ENCODE assay signal across 11 mouse cellular contexts in genomic region chr11:101815103-101816085, GRCm38 (mm10). TPM values are rescaled to one million over a fixed set of nuclear protein-coding genes. Genes with fewer than 3 reads are reported as not detected.
A peak's percentile ranks its signal among the peaks of the same experiment; 100 is the strongest.
DNase-seq lines count a peak whose midpoint lies in the region; ATAC-seq lines count a peak whose summit lies in the region.
"Had no signal": no experiment of that assay in that cellular context is flagged by ENCODE, and none has a peak within 500 bp of the region (broad histone marks: within the 10 kb centered on the region; RNA-seq: fewer than 3 reads in every experiment).

No protein-coding gene starts in this region.

- H3K4me2 ChIP-seq in heart, embryonic 15.5 days: peak overlapping the region; percentile 52; the same call in 1 of the 2 replicates
- peak overlapping the region; percentile 45 for H3K4me2 ChIP-seq in embryonic facial prominence, embryonic 12.5 days (replicated peaks)
- H3K4me2 ChIP-seq in kidney, embryonic 14.5 days (replicated peaks; ENCODE audit: low read depth, low read length): peak overlapping the region; percentile 19
- peak overlapping the region; percentile 30 for H3K4me2 ChIP-seq in neural tube, embryonic 11.5 days (ENCODE audit: low read depth)

- peaks cover 4% of the 10 kb centered on the region; the same call in 1 of the 2 replicates for H3K27me3 ChIP-seq in heart, embryonic 15.5 days
- H3K27me3 ChIP-seq in embryonic facial prominence, embryonic 12.5 days: peaks cover 4% of the 10 kb centered on the region; the same call in 1 of the 2 replicates
- no peaks in the 10 kb centered on the region for H3K27me3 ChIP-seq in kidney, embryonic 14.5 days (ENCODE audit: control insufficient read depth, insufficient read depth, low read length)
- H3K27me3 ChIP-seq in neural tube, embryonic 11.5 days (ENCODE audit: control insufficient read depth, insufficient read depth, low read length): no peaks in the 10 kb centered on the region

- H3K9me3 ChIP-seq in heart, embryonic 15.5 days (replicated peaks): no peaks in the 10 kb centered on the region
- H3K9me3 ChIP-seq in embryonic facial prominence, embryonic 12.5 days: 0 out of 2 replicates have a peak, but pooled peaks cover 5% of the 10 kb centered on the region
- no peaks in the 10 kb centered on the region for H3K9me3 ChIP-seq in kidney, embryonic 14.5 days (ENCODE audit: control insufficient read depth, low read length)
- no peaks in the 10 kb centered on the region for H3K9me3 ChIP-seq in neural tube, embryonic 11.5 days (ENCODE audit: control insufficient read depth, low read length)

- no peak overlapping the region for H3K4me3 ChIP-seq in heart, embryonic 15.5 days
- peak overlapping the region; percentile 22 for H3K4me3 ChIP-seq in embryonic facial prominence, embryonic 12.5 days
- H3K4me3 ChIP-seq in kidney, embryonic 14.5 days (ENCODE audit: low read length): no peak overlapping the region
- no peak overlapping the region for H3K4me3 ChIP-seq in neural tube, embryonic 11.5 days (ENCODE audit: low read depth, low read length)

- DNase-seq in heart, postnatal 25 days (ENCODE audit: low spot score): no peak
- peak; percentile 72 for DNase-seq in neural tube, embryonic 11.5 days (ENCODE audit: low spot score)
- DNase-seq in testis, postnatal 10 days (ENCODE audit: low spot score): no peak
- no peak for DNase-seq in urinary bladder, postnatal 36 days (ENCODE audit: low spot score in 2 of 2)

- intact Hi-C loops in heart, postnatal 25 days (cut with DNase I): no loop called here

- WGBS in heart, embryonic 15.5 days: 22% methylated on average over 22 of the region's 22 CpGs
- 7% methylated on average over 22 of the region's 22 CpGs for WGBS in embryonic facial prominence, embryonic 12.5 days
- 5% methylated on average over 22 of the region's 22 CpGs for WGBS in kidney, embryonic 14.5 days
- WGBS in neural tube, embryonic 11.5 days: 7% methylated on average over 22 of the region's 22 CpGs

- no peaks in the 10 kb centered on the region for H3K36me3 ChIP-seq in heart, embryonic 15.5 days
- no peaks in the 10 kb centered on the region for H3K36me3 ChIP-seq in embryonic facial prominence, embryonic 12.5 days
- no peaks in the 10 kb centered on the region for H3K36me3 ChIP-seq in kidney, embryonic 14.5 days (ENCODE audit: control insufficient read depth, insufficient read depth, low read length)
- no peaks in the 10 kb centered on the region for H3K36me3 ChIP-seq in neural tube, embryonic 11.5 days (ENCODE audit: control insufficient read depth, insufficient read depth, low read length)

- H3K9ac ChIP-seq in heart, embryonic 15.5 days: no peak overlapping the region
- 0 out of 2 replicates have a peak overlapping the region, but pooled peaks have one; percentile 8 for H3K9ac ChIP-seq in embryonic facial prominence, embryonic 12.5 days
- H3K9ac ChIP-seq in kidney, embryonic 14.5 days (ENCODE audit: low read depth, low read length): 0 out of 2 replicates have a peak overlapping the region, but pooled peaks have one; percentile 23
- no peak overlapping the region for H3K9ac ChIP-seq in neural tube, embryonic 11.5 days (ENCODE audit: low read length)
- H3K9ac ChIP-seq: liver, embryonic 14.5 days had no signal

- no peak overlapping the region for H3K27ac ChIP-seq in heart, embryonic 15.5 days
- H3K27ac ChIP-seq in embryonic facial prominence, embryonic 12.5 days: peak overlapping the region; percentile 24; the same call in 1 of the 2 replicates
- H3K27ac ChIP-seq in kidney, embryonic 14.5 days (ENCODE audit: low read depth, low read length): peak overlapping the region; percentile 79; the same call in 1 of the 2 replicates
- no peak overlapping the region; the same call in 1 of the 2 replicates for H3K27ac ChIP-seq in neural tube, embryonic 11.5 days (ENCODE audit: low read depth, low read length)
- H3K27ac ChIP-seq: liver, embryonic 14.5 days had no signal

- no peak for ATAC-seq in heart, embryonic 15.5 days (replicated peaks; ENCODE audit: insufficient number of reproducible peaks, insufficient read depth, low FRiP score, low read depth)
- ATAC-seq in embryonic facial prominence, embryonic 12.5 days (ENCODE audit: insufficient number of reproducible peaks, insufficient read depth, low FRiP score, low TSS enrichment): no peak
- ATAC-seq in kidney, embryonic 14.5 days (ENCODE audit: low FRiP score, low TSS enrichment): peak; percentile 61
- peak; percentile 41; the same call in 1 of the 2 replicates for ATAC-seq in neural tube, embryonic 11.5 days (ENCODE audit: insufficient read depth, low FRiP score, low TSS enrichment)
- ATAC-seq in cerebellum, adult (ENCODE audit: insufficient number of reproducible peaks, low FRiP score, low TSS enrichment): no peak

- H3K4me1 ChIP-seq in heart, embryonic 15.5 days (replicated peaks): peaks cover 20% of the 10 kb centered on the region
- H3K4me1 ChIP-seq in embryonic facial prominence, embryonic 12.5 days: peaks cover 17% of the 10 kb centered on the region
- peaks cover 21% of the 10 kb centered on the region for H3K4me1 ChIP-seq in kidney, embryonic 14.5 days (ENCODE audit: control insufficient read depth, insufficient read depth, low read length)
- peaks cover 23% of the 10 kb centered on the region for H3K4me1 ChIP-seq in neural tube, embryonic 11.5 days (ENCODE audit: control insufficient read depth, insufficient read depth, low read length)

RNA-seq across cellular contexts. Expression of gene Etv4, which starts 30.2 kb away (rescaled TPM):
- 3.5 and 5.8 TPM in 2 replicates for polyA plus RNA-seq in heart, embryonic 15.5 days (2015; fragmentation: Nextera tagmentation; extraction: Ambion mirVana)
- under 1 TPM; 0.26 to 0.53 TPM for total RNA-seq in heart, postnatal 25 days (2021)
- 17.0 and 25.2 TPM in 2 replicates for polyA plus RNA-seq in embryonic facial prominence, embryonic 12.5 days (2016; fragmentation: Nextera tagmentation; extraction: Ambion mirVana)
- polyA plus RNA-seq in kidney, embryonic 14.5 days (2014; fragmentation: Nextera tagmentation; extraction: Ambion mirVana): 47.9 and 52.9 TPM in 2 replicates
- polyA plus RNA-seq in neural tube, embryonic 11.5 days (2014; fragmentation: Nextera tagmentation; extraction: Ambion mirVana): 8.4 and 9.4 TPM in 2 replicates
- total RNA-seq: common myeloid progenitor, adult 5-6 weeks; hematopoietic stem cell, adult 5-6 weeks had no signal

Comparison
In these comparisons a context has a peak if more than half of its experiments do, and no peak if none do; other contexts are left out.
1. ATAC-seq: peak in kidney, embryonic 14.5 days (single experiment) and neural tube, embryonic 11.5 days (single experiment); none in heart, embryonic 15.5 days (single experiment), embryonic facial prominence, embryonic 12.5 days (single experiment) and cerebellum, adult (single experiment).
2. H3K27ac ChIP-seq: peak in embryonic facial prominence, embryonic 12.5 days (single experiment) and kidney, embryonic 14.5 days (single experiment); none in heart, embryonic 15.5 days (single experiment) and neural tube, embryonic 11.5 days (single experiment).
3. H3K9ac ChIP-seq: peak in embryonic facial prominence, embryonic 12.5 days (single experiment) and kidney, embryonic 14.5 days (single experiment); none in heart, embryonic 15.5 days (single experiment) and neural tube, embryonic 11.5 days (single experiment).
4. Peak in every context shown above with its lines, with median percentiles within 50 percentile points of each other: H3K4me2 ChIP-seq.